Mouse (Mus musculus) myocyte (in vitro differentiated cells): ENCODE measurements around the gene Isyna1.

Experiments used
- MAX ChIP-seq: IDR thresholded peaks from one replicate; pipeline ENCODE4 v1.6.1; 2011; ENCODE audit warnings: low read depth, mild to moderate bottlenecking, control low read depth
- MYOD1 ChIP-seq, 3 experiments: IDR thresholded peaks; one replicate each; pipeline ENCODE4 v1.6.1; 2011; ENCODE audit warnings: control low read depth in 2 of 3, low read depth in 2 of 3, mild to moderate bottlenecking in 2 of 3, moderate library complexity in 1 of 3; ENCODE audit not compliant: insufficient read length in 2 of 3, control insufficient read depth in 1 of 3
- POLR2A ChIP-seq: IDR thresholded peaks from one replicate; pipeline ENCODE4 v1.6.1; 2011; ENCODE audit warnings: low read depth, mild to moderate bottlenecking, control low read depth, moderate library complexity; ENCODE audit not compliant: insufficient read length
- SRF ChIP-seq: IDR thresholded peaks from one replicate; pipeline ENCODE4 v1.6.1; 2011; ENCODE audit warnings: low read depth; ENCODE audit not compliant: control insufficient read depth, insufficient read length
- TCF12 ChIP-seq: IDR thresholded peaks from one replicate; pipeline ENCODE4 v1.6.1; 2011; ENCODE audit warnings: mild to moderate bottlenecking, control low read depth; ENCODE audit not compliant: poor library complexity, insufficient read depth, severe bottlenecking
- USF1 ChIP-seq: IDR thresholded peaks from one replicate; pipeline ENCODE4 v1.6.1; 2011; ENCODE audit warnings: low read depth, mild to moderate bottlenecking, control low read depth, moderate library complexity

DNA sequence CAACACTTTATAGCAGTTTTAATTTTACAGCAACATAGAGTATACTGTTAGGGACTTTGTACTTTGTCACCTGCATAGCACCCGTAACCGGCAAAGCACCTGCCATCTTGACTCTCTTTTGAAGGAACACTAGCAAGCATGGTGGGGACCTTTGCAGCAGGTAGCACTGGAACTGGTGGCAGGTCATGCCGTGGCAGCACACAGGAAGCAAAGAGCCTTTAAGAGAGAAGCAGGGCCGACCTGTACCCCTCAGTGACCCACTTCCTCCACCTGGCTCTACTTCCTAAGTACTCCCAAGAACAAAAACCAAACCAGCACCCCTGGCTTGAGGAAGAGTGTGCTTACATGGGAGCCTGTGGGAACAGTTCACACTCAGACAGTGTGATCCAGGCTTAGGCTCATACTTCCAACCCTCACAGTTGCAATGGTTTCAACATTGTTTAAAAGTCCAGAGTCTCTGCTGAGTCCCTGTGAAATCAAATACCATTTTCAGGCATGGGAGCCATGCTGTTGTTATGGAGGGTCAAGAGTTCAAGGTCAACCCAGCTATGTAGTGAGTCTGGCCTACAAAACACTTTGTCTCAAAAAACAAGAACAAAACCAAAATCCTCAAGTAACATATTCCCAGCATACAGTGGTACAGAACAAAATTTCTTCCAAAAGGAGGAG lies 39.0 kb upstream of the Isyna1 start:
- no peak for TF ChIP-seq POLR2A
- no peak for TF ChIP-seq SRF
- no peak for TF ChIP-seq MYOD1 (IDR thresholded peaks at IDR 0.05; ENCODE audit: control insufficient read depth in 1 of 3, insufficient read length in 2 of 3, low read depth in 2 of 3)
- TF ChIP-seq MAX = no peak
- no peak for TF ChIP-seq USF1
- TF ChIP-seq TCF12 = no peak
